Mouse (Mus musculus): ENCODE results near the gene Tfap2d. TPM values are rescaled to one million over a fixed set of nuclear protein-coding genes. Genes with fewer than 3 reads are reported as not detected.

Tfap2d gene
- polyA plus RNA-seq, 1 experiment from 2014 or later: 75.5 TPM

- ATAC-seq (ENCODE audit: low FRiP score, low TSS enrichment) (no peak), DNase-seq (peak; percentile 40)
These were observed 110.3 kb downstream of the Tfap2d start for GRCm38 (mm10) chr1:19213171-19213570.

DNA sequence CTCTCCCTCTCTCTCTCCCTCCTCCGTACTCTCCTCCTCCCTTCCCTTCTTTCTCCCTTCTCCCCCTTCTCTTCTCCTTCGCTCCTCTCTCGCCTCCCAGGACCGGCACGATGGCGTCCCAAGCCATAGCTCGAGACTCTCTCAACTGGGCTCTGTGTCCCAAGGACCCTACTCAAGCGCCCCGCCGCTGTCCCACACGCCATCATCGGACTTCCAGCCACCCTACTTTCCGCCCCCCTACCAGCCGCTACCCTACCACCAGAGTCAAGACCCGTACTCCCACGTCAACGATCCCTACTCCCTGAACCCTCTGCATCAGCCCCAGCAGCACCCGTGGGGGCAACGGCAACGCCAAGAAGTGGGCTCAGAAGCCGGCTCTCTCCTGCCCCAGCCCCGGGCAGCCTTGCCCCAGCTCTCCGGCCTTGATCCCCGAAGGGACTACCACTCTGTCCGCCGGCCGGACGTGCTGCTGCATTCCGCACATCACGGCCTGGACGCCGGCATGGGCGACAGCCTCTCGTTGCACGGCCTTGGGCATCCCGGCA, 111.1 kb downstream of the Tfap2d start:
- DNase-seq (peak; percentile 32), ATAC-seq (ENCODE audit: low FRiP score, low TSS enrichment) (no peak)
- Histone ChIP-seq H3K9ac (replicated peaks; ENCODE audit: low read length) (peak overlapping the region; percentile 66), H3K9me3 (ENCODE audit: control insufficient read depth, low read length) (no peaks in the 10 kb centered on the region), H3K27me3 (ENCODE audit: control insufficient read depth, insufficient read depth, low read length) (peaks cover 79% of the 10 kb centered on the region), H3K36me3 (ENCODE audit: control insufficient read depth, insufficient read depth, low read length) (no peaks in the 10 kb centered on the region), H3K4me2 (ENCODE audit: low read length) (peak overlapping the region; percentile 52), H3K4me1 (ENCODE audit: control insufficient read depth, insufficient read depth, low read length) (no peaks in the 10 kb centered on the region), H3K4me3 (replicated peaks; ENCODE audit: low read depth, low read length) (peak overlapping the region; percentile 42), H3K27ac (replicated peaks; ENCODE audit: low read depth, low read length) (peak overlapping the region; percentile 89)
- 2% methylated on average over 36 of the region's 36 CpGs for WGBS

More at GRCm38 (mm10) chr1:19213171-19213570, 110.3 kb downstream of the Tfap2d start:
- H3K4me1 ChIP-seq (ENCODE audit: control insufficient read depth, insufficient read depth, low read length): no peaks in the 10 kb centered on the region
- H3K27me3 ChIP-seq (ENCODE audit: control insufficient read depth, insufficient read depth, low read length): peaks cover 79% of the 10 kb centered on the region
- H3K4me2 ChIP-seq (ENCODE audit: low read length): peak overlapping the region; percentile 29
- H3K9me3 ChIP-seq (ENCODE audit: control insufficient read depth, low read length): no peaks in the 10 kb centered on the region
- H3K27ac ChIP-seq (replicated peaks; ENCODE audit: low read depth, low read length): peak overlapping the region; percentile 89
- WGBS: 1% methylated on average over 4 of the region's 4 CpGs
- peak overlapping the region; percentile 65 for H3K9ac ChIP-seq (replicated peaks; ENCODE audit: low read length)
- peak overlapping the region; percentile 42 for H3K4me3 ChIP-seq (replicated peaks; ENCODE audit: low read depth, low read length)
- no peaks in the 10 kb centered on the region for H3K36me3 ChIP-seq (ENCODE audit: control insufficient read depth, insufficient read depth, low read length)

Other genes starting within 250 kb of the Tfap2d start
- 239 and 249 TPM in 2 replicates for gene Tfap2b, start 105.9 kb downstream of the Tfap2d start, polyA plus RNA-seq (2014; fragmentation: Nextera tagmentation; extraction: Ambion mirVana)